Mouse (Mus musculus): ENCODE measurements at regions not wholly inside any gene's neighbourhood (a gene's known extent, or its start where the extent isn't known, plus 50 kb on each side); places are given as distances from the start of the nearest gene placed in this dataset.
A peak's percentile ranks its signal among the peaks of the same experiment; 100 is the strongest.

DNA sequence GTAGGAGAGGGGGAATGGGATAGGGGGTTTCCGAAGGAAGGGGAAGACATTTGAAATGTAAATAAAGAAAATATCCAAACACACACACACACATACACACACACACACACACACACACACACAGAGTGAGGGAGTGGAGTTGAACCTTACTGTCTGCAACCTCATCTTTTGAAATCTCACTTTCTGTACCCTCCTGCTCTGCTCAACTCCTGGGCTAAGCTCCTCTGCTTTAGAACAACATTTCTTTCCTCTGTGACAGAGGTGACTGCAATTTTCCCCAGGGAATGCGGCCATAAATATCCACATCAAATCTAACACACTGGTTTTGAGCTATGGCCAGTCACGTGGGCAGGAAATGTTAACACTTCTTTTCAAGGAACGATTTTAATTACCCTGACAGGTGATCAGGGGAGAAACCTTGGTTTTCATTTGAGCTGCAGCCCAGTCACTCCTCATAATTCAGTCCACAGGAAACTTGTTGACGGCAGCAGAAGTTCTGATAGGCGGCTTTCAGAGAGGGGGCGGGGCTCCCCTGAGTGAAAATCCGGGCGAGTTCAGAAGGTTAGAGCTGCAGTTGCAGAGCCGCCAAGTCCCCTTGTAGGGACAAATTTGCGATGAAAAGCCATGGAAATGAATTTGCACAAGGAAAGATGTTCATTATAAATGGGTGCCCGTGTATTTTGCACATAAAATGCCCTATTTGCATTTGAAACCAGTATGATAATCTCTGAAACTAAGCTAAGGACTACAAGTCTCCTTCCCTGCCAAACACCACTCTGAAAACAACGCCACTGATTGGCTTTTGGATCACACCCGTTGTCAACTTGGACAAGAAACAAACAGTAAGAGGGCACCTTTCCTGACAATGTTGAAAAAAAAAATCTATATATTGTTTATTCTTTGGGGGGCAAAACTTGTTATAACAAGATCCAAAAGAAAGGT, 63.0 kb upstream of the L3mbtl4 start:
- WGBS = 15% methylated on average over 14 of the region's 14 CpGs
- ATAC-seq (ENCODE audit: insufficient read depth) (peak; percentile 77), DNase-seq (peak; percentile 82)
- Histone ChIP-seq H3K27ac (ENCODE audit: low read depth) (no peak overlapping the region), H3K4me2 (peak overlapping the region; percentile 47), H3K36me3 (ENCODE audit: insufficient read depth) (no peaks in the 10 kb centered on the region), H3K4me1 (ENCODE audit: insufficient read depth) (peaks cover 5% of the 10 kb centered on the region; the same call in 1 of the 2 replicates), H3K27me3 (ENCODE audit: insufficient read depth, low read length) (no peaks in the 10 kb centered on the region), H3K4me3 (ENCODE audit: low read depth, low read length) (no peak overlapping the region), H3K9ac (no peak overlapping the region), H3K9me3 (ENCODE audit: low read depth, low read length) (no peaks in the 10 kb centered on the region)
- no peak for TF ChIP-seq CTCF (IDR thresholded peaks at IDR 0.05; ENCODE audit: low read depth)

DNA sequence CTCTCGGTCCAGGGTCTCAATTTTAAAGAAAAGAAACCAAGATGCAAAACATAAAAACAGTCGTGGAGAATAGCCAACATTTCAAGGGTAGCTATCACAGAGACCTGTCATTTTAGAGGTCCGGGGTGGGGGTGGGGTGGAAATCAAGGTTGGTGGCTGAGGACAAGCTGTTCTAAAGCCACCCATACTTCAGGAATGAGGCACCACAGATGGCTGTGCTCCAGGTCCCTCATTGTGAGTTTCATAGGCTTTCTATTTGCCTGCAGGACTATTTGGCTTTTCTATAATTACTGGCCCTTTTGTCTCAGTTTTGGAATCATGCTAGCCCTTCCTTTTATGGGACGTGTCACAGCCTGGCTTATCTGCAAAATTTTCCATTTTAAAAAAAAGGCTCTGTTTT, 55.4 kb upstream of the L3mbtl4 start:
- Histone ChIP-seq H3K27me3 (ENCODE audit: insufficient read depth, low read length) (no peaks in the 10 kb centered on the region), H3K36me3 (ENCODE audit: insufficient read depth) (no peaks in the 10 kb centered on the region), H3K4me2 (no peak overlapping the region), H3K9me3 (ENCODE audit: low read depth, low read length) (no peaks in the 10 kb centered on the region), H3K4me1 (ENCODE audit: insufficient read depth) (no peaks in the 10 kb centered on the region), H3K27ac (ENCODE audit: low read depth) (no peak overlapping the region), H3K4me3 (ENCODE audit: low read depth, low read length) (no peak overlapping the region), H3K9ac (no peak overlapping the region)
- no peak for TF ChIP-seq CTCF (IDR thresholded peaks at IDR 0.05; ENCODE audit: low read depth)
- 73% methylated on average over 4 of the region's 4 CpGs for WGBS
- ATAC-seq (ENCODE audit: insufficient read depth) (no peak), DNase-seq (no peak)

DNA sequence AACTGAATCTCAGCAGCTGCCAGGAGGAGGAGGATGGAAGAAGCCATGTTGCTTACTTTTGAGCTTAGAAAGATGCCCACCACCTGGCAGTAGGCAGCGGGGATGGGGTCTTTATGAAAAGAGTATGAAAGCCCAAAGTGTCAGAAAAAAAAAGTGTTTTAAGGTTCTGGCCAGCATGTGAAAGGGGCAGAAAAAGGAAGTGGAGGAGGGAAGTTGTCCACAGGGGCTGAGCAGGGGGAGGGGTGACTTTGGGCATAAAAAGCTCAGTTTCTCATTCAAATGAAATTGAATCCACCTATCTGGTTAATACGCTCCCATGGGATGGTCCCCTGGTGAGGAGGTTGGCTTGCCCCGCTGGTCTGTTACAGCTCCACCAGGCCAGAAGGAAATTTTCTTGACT, 50.4 kb upstream of the L3mbtl4 start:
- Histone ChIP-seq H3K9ac (no peak overlapping the region), H3K9me3 (ENCODE audit: low read depth, low read length) (no peaks in the 10 kb centered on the region), H3K4me1 (ENCODE audit: insufficient read depth) (no peaks in the 10 kb centered on the region), H3K27me3 (ENCODE audit: insufficient read depth, low read length) (no peaks in the 10 kb centered on the region), H3K36me3 (ENCODE audit: insufficient read depth) (no peaks in the 10 kb centered on the region), H3K4me2 (no peak overlapping the region), H3K4me3 (ENCODE audit: low read depth, low read length) (no peak overlapping the region), H3K27ac (ENCODE audit: low read depth) (no peak overlapping the region)
- TF ChIP-seq CTCF (IDR thresholded peaks at IDR 0.05; ENCODE audit: low read depth) = no peak
- ATAC-seq (ENCODE audit: insufficient read depth) = no peak
- 88% methylated on average over 3 of the region's 3 CpGs for WGBS
- no peak for DNase-seq
